Mouse (Mus musculus) hindbrain, embryonic 11.5 days (tissue): ENCODE measurements around the gene Six1. TPM values are rescaled to one million over a fixed set of nuclear protein-coding genes. Genes with fewer than 3 reads are reported as not detected.
A peak's percentile ranks its signal among the peaks of the same experiment; 100 is the strongest.
"Not testable (repeated sequence)": the region's sequence is repeated elsewhere in the genome, so short reads cannot be mapped to it uniquely, and the experiment has no call there.

Experiments
- ATAC-seq: fragments of 200-750 bp; cut with Nextera tagmentation; 2 replicates; pipeline ENCODE4 v1.8.0; 2017; ENCODE audit warnings: mild to moderate bottlenecking, moderate TSS enrichment, moderate library complexity; ENCODE audit not compliant: low FRiP score
- DNase-seq: peaks from one replicate; pipeline ENCODE4 v3.0.0-alpha.2; 2015; ENCODE audit warnings: low spot score
- H3K27ac ChIP-seq: fragments of 300-500 bp; sonication (generic); 2 replicates; pipeline ENCODE4 v1.5.1; 2014; ENCODE audit warnings: mild to moderate bottlenecking, low read depth, low read length
- H3K27me3 ChIP-seq: fragments of 300-500 bp; sonication (generic); 2 replicates; pipeline ENCODE4 v1.6.1; 2014; ENCODE audit warnings: mild to moderate bottlenecking, low read length, moderate library complexity, mixed read lengths; ENCODE audit not compliant: control insufficient read depth, insufficient read depth
- H3K36me3 ChIP-seq: fragments of 300-500 bp; sonication (generic); 2 replicates; pipeline ENCODE4 v1.6.1; 2014; ENCODE audit warnings: mild to moderate bottlenecking, low read length, moderate library complexity, mixed read lengths; ENCODE audit not compliant: control insufficient read depth, insufficient read depth
- H3K4me1 ChIP-seq: fragments of 300-500 bp; sonication (generic); replicated peaks from 2 replicates; pipeline ENCODE4 v1.6.1; 2014; ENCODE audit warnings: low read length, mixed read lengths; ENCODE audit not compliant: control insufficient read depth, insufficient read depth
- H3K4me2 ChIP-seq: fragments of 300-500 bp; sonication (generic); replicated peaks from 2 replicates; pipeline ENCODE4 v1.6.1; 2014; ENCODE audit warnings: mild to moderate bottlenecking, low read depth, low read length
- H3K4me3 ChIP-seq: fragments of 300-500 bp; sonication (generic); 2 replicates; pipeline ENCODE4 v1.5.1; 2014; ENCODE audit warnings: low read depth, low read length
- H3K9ac ChIP-seq: fragments of 300-500 bp; sonication (generic); 2 replicates; pipeline ENCODE4 v1.6.1; 2014; ENCODE audit warnings: low read depth, low read length
- H3K9me3 ChIP-seq: fragments of 300-500 bp; sonication (generic); 2 replicates; pipeline ENCODE4 v1.6.1; 2016; ENCODE audit warnings: low read length; ENCODE audit not compliant: control insufficient read depth
- WGBS: fragments of 180-500 bp; shearing (Covaris S2); extraction: QIAGEN DNeasy Blood & Tissue Kit; methylation state at CpG from one replicate; pipeline ENCODE4 v1.1.7; 2014; 5-methylcytosine and 5-hydroxymethylcytosine counted together
- polyA plus RNA-seq: library from polyadenylated mRNA; unstranded; fragments of >200 nt; fragmentation: Nextera tagmentation; extraction: Ambion mirVana; gene quantifications from 2 replicates; pipeline ENCODE4 v1.2.1, GENCODE M21; 2014

The Six1 gene
- polyA plus RNA-seq, 1 experiment from 2014 or later = 24.6 TPM

DNA sequence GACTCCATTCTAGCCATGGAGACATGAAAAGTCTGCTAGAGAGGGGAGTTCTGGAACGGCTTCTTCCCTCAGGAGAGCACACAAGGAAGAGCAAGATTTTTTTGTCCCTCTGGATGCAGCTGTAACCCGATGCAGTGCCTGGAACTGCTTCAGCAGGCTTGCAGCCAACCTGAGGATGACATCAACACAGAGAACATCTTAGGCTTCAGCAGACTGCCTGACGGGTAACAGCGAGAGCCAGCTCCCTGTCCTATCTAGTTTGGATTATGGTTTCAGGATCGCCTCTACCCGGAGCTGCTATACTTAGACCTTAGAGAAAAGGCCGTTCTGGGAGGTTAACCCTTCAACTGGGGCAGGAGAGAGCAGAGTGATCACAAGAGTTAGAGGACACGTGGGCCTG lies 28.2 kb downstream of the Six1 start:
- no peak overlapping the region for H3K4me2 ChIP-seq
- no peaks in the 10 kb centered on the region for H3K36me3 ChIP-seq
- DNase-seq (no peak), ATAC-seq (no peak)
- H3K4me3 ChIP-seq = no peak overlapping the region
- H3K9me3 ChIP-seq = no peaks in the 10 kb centered on the region
- no peak overlapping the region for H3K9ac ChIP-seq
- no peaks in the 10 kb centered on the region for H3K27me3 ChIP-seq
- H3K4me1 ChIP-seq = no peaks in the 10 kb centered on the region
- WGBS = 78% methylated on average over 8 of the region's 8 CpGs
- no peak overlapping the region for H3K27ac ChIP-seq

- WGBS = 7% methylated on average over 4 of the region's 4 CpGs
- Histone ChIP-seq H3K4me2 (no peak overlapping the region), H3K27me3 (no peaks in the 10 kb centered on the region), H3K36me3 (no peaks in the 10 kb centered on the region), H3K9me3 (no peaks in the 10 kb centered on the region), H3K4me3 (no peak overlapping the region), H3K4me1 (no peaks in the 10 kb centered on the region), H3K27ac (no peak overlapping the region), H3K9ac (no peak overlapping the region)
- peak; percentile 78 for DNase-seq
- no peak for ATAC-seq
Observed at GRCm38 (mm10) chr12:73020941-73021340, 32.7 kb downstream of the Six1 start.

DNA sequence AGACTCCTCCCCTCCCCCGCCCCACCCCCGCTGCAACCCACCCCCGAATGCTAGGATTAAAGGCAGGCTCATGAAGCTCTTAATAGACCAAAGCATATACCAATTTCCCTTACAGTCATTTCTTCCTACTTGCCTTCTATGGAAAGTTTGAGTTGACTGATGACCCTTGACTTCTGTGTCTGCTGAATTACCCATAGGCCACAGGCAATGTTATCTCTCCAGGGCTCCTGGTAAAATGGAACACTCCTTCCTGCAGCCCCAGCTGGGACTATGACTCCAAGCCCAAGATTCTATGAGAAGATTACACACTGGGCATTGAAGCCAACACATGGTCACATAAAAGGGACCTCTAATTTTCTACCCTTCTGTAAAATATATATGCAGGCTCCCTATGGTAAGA lies 33.3 kb downstream of the Six1 start:
- no peak for DNase-seq

GRCm38 (mm10) chr12:73018838-73019237 lies 34.8 kb downstream of the Six1 start:
- DNase-seq (no peak), ATAC-seq (no peak)
- H3K4me1 ChIP-seq = no peaks in the 10 kb centered on the region
- no peaks in the 10 kb centered on the region for H3K9me3 ChIP-seq
- no peaks in the 10 kb centered on the region for H3K36me3 ChIP-seq
- H3K9ac ChIP-seq = no peak overlapping the region
- no peak overlapping the region for H3K4me3 ChIP-seq
- WGBS = 84% methylated on average over 4 of the region's 4 CpGs
- no peak overlapping the region for H3K27ac ChIP-seq
- H3K4me2 ChIP-seq = no peak overlapping the region
- H3K27me3 ChIP-seq = no peaks in the 10 kb centered on the region

More for the DNA sequence above, 33.3 kb downstream of the Six1 start:
- WGBS = 40% methylated on average over 3 of the region's 3 CpGs
- Histone ChIP-seq H3K27me3 (no peaks in the 10 kb centered on the region), H3K9me3 (no peaks in the 10 kb centered on the region), H3K4me1 (no peaks in the 10 kb centered on the region), H3K4me3 (no peak overlapping the region), H3K4me2 (no peak overlapping the region), H3K9ac (no peak overlapping the region), H3K36me3 (no peaks in the 10 kb centered on the region), H3K27ac (no peak overlapping the region)
- no peak for ATAC-seq

GRCm38 (mm10) chr12:73016171-73016570 lies 37.5 kb downstream of the Six1 start:
- Histone ChIP-seq H3K27ac (no peak overlapping the region), H3K4me1 (no peaks in the 10 kb centered on the region), H3K4me2 (no peak overlapping the region), H3K9me3 (no peaks in the 10 kb centered on the region), H3K36me3 (no peaks in the 10 kb centered on the region), H3K9ac (no peak overlapping the region), H3K27me3 (no peaks in the 10 kb centered on the region), H3K4me3 (no peak overlapping the region)
- no peak for ATAC-seq
- no peak for DNase-seq
- WGBS = 87% methylated on average over 4 of the region's 4 CpGs

DNA sequence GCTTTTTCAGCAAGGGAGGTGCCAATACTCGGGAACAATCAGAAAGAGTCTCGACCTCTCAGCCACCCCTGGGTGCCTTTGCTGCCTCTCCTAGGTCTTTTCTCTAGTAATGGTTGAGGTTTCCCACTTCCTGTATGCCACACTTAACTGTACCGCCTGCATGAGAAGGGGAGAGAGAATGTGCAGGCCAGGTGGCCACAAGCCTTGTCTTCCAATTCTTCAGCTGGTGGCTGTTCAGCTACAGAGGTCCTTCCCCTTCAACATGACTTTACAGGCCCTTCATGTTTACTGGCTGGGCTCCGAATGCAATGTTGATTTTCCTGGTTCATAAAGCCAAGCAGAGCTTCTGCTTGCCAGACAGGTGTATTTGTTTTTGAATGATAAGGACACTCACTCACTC lies 39.4 kb downstream of the Six1 start:
- 79% methylated on average over 4 of the region's 4 CpGs for WGBS
- H3K9ac ChIP-seq = no peak overlapping the region
- DNase-seq (no peak), ATAC-seq (no peak)
- no peak overlapping the region for H3K4me2 ChIP-seq
- H3K4me1 ChIP-seq = no peaks in the 10 kb centered on the region
- H3K36me3 ChIP-seq = no peaks in the 10 kb centered on the region
- no peak overlapping the region for H3K4me3 ChIP-seq
- H3K27me3 ChIP-seq = no peaks in the 10 kb centered on the region
- no peaks in the 10 kb centered on the region for H3K9me3 ChIP-seq
- H3K27ac ChIP-seq = no peak overlapping the region

- H3K27me3 ChIP-seq = no peaks in the 10 kb centered on the region
- no peak overlapping the region for H3K4me3 ChIP-seq
- no peaks in the 10 kb centered on the region for H3K9me3 ChIP-seq
- no peak overlapping the region for H3K4me2 ChIP-seq
- no peak overlapping the region for H3K9ac ChIP-seq
- 80% methylated on average over 5 of the region's 5 CpGs for WGBS
- DNase-seq (no peak), ATAC-seq (no peak)
- H3K27ac ChIP-seq = no peak overlapping the region
- H3K36me3 ChIP-seq = no peaks in the 10 kb centered on the region
- no peaks in the 10 kb centered on the region for H3K4me1 ChIP-seq
Observed at GRCm38 (mm10) chr12:73012824-73013223, 40.9 kb downstream of the Six1 start.

DNA sequence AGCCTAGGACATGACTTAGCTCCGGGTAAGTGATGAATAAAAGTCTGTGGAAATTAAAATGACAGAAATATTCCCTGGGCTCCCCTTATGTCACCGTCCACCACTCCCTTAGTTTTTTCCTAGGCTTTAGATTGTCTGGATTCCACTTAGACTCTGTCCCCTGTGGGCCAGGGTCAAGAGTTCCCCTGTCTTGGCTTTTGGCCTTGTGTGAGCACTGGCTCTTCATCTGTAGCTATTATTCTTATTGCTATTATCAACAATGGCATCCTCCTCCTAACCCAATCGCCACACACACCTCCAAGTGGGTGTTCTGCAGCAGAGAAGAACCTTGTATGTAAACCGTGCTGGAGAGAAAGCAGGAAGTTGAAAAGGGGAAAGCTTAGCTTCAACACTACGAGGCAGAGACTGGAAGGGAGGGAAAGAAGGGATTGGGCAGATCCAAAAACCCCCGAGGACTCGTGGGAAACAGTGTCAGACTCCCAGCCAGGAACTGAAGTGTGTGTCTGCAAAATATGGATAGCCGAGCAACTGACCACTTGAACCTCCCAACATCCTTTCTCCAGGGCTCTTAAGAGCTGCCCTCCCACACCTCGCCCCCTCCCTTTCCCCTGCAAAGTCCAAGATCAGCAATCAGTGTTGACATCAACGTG lies 41.4 kb downstream of the Six1 start:
- no peak for ATAC-seq
- Histone ChIP-seq H3K9me3 (no peaks in the 10 kb centered on the region), H3K4me2 (no peak overlapping the region), H3K27me3 (no peaks in the 10 kb centered on the region), H3K9ac (no peak overlapping the region), H3K36me3 (no peaks in the 10 kb centered on the region), H3K4me3 (no peak overlapping the region), H3K4me1 (no peaks in the 10 kb centered on the region), H3K27ac (no peak overlapping the region)
- no peak for DNase-seq
- WGBS = 51% methylated on average over 10 of the region's 10 CpGs

DNA sequence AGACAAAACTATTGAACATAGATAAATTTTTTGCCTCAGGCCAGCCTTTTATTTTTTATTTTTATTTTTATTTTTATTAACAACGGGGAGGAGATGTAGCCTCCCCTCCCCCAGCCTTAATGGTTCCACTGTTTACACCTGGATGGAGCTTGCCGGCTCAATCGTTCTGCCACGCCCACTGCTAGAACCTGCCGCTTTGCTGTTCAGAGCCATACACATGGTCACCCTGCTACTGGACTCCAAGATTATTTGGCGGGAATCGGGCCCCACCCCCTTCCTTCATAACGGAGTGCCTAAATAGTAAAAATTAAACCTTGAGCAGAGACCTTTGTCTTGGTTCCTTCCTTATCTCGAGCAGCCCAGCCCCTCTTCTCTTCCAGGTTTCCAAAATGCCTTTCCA lies 50.8 kb downstream of the Six1 start:
- not testable (repeated sequence) for ATAC-seq, H3K36me3 ChIP-seq, H3K9ac ChIP-seq, H3K4me2 ChIP-seq, DNase-seq, H3K4me1 ChIP-seq, H3K27me3 ChIP-seq, H3K9me3 ChIP-seq, H3K4me3 ChIP-seq, H3K27ac ChIP-seq
- 45% methylated on average over 9 of the region's 9 CpGs for WGBS
